Mouse (Mus musculus) midbrain, embryonic 16.5 days (tissue): ENCODE data around the gene Abcc5. TPM values are rescaled to one million over a fixed set of nuclear protein-coding genes. Genes with fewer than 3 reads are reported as not detected.

Experiments used
- ATAC-seq: fragments of 200-750 bp; cut with Nextera tagmentation; 2 replicates; pipeline ENCODE4 v1.8.0; 2017; ENCODE audit warnings: moderate TSS enrichment
- H3K27ac ChIP-seq: fragments of 300-500 bp; sonication (generic); 2 replicates; pipeline ENCODE4 v1.5.1; 2014; ENCODE audit warnings: mild to moderate bottlenecking, low read length, mixed read lengths
- H3K27me3 ChIP-seq: fragments of 300-500 bp; sonication (generic); 2 replicates; pipeline ENCODE4 v1.6.1; 2014; ENCODE audit warnings: low read depth, low read length, mixed read lengths; ENCODE audit not compliant: control insufficient read depth, insufficient read depth
- H3K36me3 ChIP-seq: fragments of 300-500 bp; sonication (generic); 2 replicates; pipeline ENCODE4 v1.6.1; 2014; ENCODE audit warnings: mild to moderate bottlenecking, low read length, moderate library complexity, mixed read lengths; ENCODE audit not compliant: control insufficient read depth, insufficient read depth
- H3K4me1 ChIP-seq: fragments of 300-500 bp; sonication (generic); 2 replicates; pipeline ENCODE4 v1.6.1; 2014; ENCODE audit warnings: mild to moderate bottlenecking, low read length, mixed read lengths; ENCODE audit not compliant: control insufficient read depth, insufficient read depth
- H3K4me2 ChIP-seq: fragments of 300-500 bp; sonication (generic); 2 replicates; pipeline ENCODE4 v1.6.1; 2014; ENCODE audit warnings: mild to moderate bottlenecking, low read length, mixed read lengths
- H3K4me3 ChIP-seq: fragments of 300-500 bp; sonication (generic); 2 replicates; pipeline ENCODE4 v1.5.1; 2014; ENCODE audit warnings: low read depth, mild to moderate bottlenecking, low read length, moderate library complexity, mixed read lengths
- H3K9ac ChIP-seq: fragments of 300-500 bp; sonication (generic); 2 replicates; pipeline ENCODE4 v1.6.1; 2014; ENCODE audit warnings: low read depth, low read length, mixed read lengths
- H3K9me3 ChIP-seq: fragments of 300-500 bp; sonication (generic); replicated peaks from 2 replicates; pipeline ENCODE4 v1.6.1; 2014; ENCODE audit warnings: mild to moderate bottlenecking, low read length, mixed read lengths; ENCODE audit not compliant: control insufficient read depth, poor library complexity, severe bottlenecking
- WGBS: fragments of 180-500 bp; shearing (Covaris S2); extraction: QIAGEN DNeasy Blood & Tissue Kit; methylation state at CpG from one replicate; pipeline ENCODE4 v1.1.7; 2014; 5-methylcytosine and 5-hydroxymethylcytosine counted together
- polyA plus RNA-seq: library from polyadenylated mRNA; unstranded; fragments of >200 nt; fragmentation: Nextera tagmentation; extraction: Ambion mirVana; gene quantifications from 2 replicates; pipeline ENCODE4 v1.2.1, GENCODE M21; 2015

The Abcc5 gene
- polyA plus RNA-seq, 1 experiment from 2014 or later, result 168 TPM

DNA sequence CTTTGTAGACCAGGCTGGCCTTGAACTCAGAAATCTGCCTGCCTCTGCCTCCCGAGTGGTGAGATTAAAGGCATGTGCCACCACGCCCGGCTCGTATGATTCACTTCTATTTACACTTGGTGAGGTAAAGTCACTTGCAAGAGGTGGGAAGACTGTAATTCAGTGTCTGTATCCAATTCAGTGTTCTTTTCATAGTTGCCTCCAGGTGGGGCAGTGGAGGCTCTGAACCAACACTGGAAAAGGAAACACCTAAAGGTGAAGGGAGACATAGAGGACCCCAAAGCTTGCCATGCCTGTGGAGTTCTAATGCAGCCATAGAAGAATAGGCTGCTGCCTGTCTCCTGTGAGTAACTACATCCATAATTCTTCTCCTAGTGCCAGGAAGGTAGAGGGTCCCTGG is 103.9 kb downstream of the Abcc5 start:
- Histone ChIP-seq H3K4me2 (no peak overlapping the region), H3K9ac (no peak overlapping the region), H3K27me3 (no peaks in the 10 kb centered on the region), H3K4me1 (no peaks in the 10 kb centered on the region), H3K4me3 (no peak overlapping the region), H3K27ac (no peak overlapping the region), H3K9me3 (no peaks in the 10 kb centered on the region), H3K36me3 (no peaks in the 10 kb centered on the region)
- ATAC-seq, result no peak
- 85% methylated on average over 4 of the region's 4 CpGs for WGBS

DNA sequence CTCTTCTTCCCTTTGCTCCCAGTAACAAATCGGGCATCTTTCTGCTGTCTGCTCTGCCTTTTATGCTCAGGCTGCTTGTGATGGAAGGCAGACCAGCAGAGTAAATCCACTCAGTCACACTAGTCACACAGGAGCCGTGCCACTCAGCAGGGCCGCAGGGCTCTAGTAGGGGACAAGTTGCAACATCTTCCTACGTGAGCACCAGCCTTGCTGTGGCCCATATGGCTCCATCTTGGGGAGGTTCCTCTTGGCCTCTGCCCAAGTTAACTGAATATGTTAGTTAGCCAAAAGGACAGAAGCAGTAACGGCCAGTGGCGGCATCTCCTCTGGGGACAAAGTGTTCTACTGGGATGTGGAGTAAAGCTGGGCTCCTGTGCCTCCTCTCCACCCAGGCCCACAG is 109.4 kb downstream of the Abcc5 start:
- Histone ChIP-seq H3K27me3 (no peaks in the 10 kb centered on the region), H3K36me3 (no peaks in the 10 kb centered on the region), H3K4me3 (no peak overlapping the region), H3K9me3 (no peaks in the 10 kb centered on the region), H3K4me1 (no peaks in the 10 kb centered on the region), H3K27ac (no peak overlapping the region), H3K4me2 (no peak overlapping the region), H3K9ac (no peak overlapping the region)
- no peak for ATAC-seq
- WGBS, result 84% methylated on average over 6 of the region's 6 CpGs

DNA sequence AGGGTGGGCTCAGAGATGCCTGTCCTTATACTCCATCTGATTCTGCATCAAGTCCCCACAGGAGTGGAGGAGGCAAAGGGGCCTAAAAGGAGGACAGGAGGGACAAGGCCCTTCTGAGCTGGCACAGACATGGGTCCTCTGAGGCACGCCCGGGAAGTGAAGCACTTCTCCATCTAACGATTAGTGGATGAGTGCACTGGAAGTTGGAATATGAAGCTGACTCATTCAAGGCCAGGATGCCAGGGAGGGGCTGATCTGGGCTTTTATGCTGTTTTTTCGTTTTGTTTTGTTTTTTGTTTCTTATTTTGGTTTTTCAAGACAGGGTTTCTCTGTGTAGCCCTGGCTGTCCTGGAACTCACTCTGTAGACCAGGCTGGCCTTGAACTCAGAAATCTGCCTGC is 110.9 kb downstream of the Abcc5 start:
- Histone ChIP-seq H3K4me3 (no peak overlapping the region), H3K27me3 (no peaks in the 10 kb centered on the region), H3K36me3 (no peaks in the 10 kb centered on the region), H3K4me1 (no peaks in the 10 kb centered on the region), H3K9ac (no peak overlapping the region), H3K27ac (no peak overlapping the region), H3K9me3 (no peaks in the 10 kb centered on the region), H3K4me2 (no peak overlapping the region)
- no peak for ATAC-seq
- WGBS, result 85% methylated on average over 4 of the region's 4 CpGs

DNA sequence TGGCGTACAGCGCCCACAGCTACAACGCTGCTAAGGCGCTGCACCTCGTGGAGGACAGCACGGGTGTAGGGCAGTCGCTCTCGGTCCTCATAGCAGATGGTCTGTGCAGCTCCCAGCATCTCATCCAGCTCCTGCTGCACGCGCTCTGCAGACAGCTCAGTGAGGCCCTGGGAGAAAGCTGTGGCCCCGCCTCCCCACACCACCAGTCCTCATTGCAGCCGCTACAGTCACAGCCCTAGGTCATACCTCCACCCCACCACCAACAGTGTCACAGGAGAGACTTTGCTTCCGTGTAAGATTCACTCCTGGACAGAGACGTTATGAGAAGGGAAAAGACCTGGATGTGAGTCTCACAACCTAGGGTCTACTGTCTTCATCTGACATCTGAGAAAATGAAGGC is 113.9 kb downstream of the Abcc5 start:
- Histone ChIP-seq H3K27me3 (no peaks in the 10 kb centered on the region), H3K4me1 (no peaks in the 10 kb centered on the region), H3K9me3 (no peaks in the 10 kb centered on the region), H3K36me3 (no peaks in the 10 kb centered on the region), H3K4me2 (no peak overlapping the region), H3K9ac (no peak overlapping the region), H3K27ac (no peak overlapping the region), H3K4me3 (no peak overlapping the region)
- no peak for ATAC-seq
- WGBS, result 75% methylated on average over 14 of the region's 14 CpGs

DNA sequence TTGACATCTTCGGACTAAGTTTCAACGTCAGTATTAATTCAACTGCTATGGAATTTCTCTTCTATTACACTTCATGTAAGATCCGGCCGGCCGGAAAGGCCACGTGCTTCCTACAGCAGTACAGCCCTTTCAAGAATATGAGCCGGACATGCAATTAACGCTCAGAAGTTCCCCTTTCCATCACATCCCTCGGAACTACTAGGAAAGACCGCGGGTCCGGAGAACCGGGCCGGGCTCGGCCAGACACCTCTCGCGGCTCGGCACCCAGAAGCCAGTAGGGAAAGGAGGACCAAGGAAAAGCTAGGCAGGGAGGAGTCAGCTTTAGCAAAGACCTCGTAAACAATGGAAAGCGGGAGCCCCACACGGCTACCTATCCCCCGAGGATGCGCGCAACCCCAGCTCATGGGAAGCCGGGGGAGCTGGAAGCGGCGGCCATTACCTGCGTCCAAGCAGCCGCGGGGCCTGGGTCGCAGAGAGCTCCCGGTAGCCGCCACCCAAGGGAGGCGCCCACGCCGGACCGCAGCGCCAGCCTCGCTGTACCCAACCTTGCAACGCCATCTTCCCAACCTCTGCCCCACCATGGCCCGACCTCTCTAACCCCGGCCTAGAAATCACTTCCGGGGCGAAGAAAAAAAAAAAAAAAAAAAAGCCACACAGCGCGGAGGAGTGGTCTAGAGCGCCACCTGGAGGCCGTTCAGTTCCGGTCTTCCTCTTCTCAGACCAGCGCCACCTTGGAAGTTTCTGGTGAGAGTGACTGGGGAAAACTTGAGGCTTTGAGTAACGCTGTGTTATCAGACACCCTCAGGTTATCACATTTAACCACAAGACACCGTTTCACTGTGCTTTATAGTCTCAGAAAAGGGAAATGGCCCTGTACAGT is 124.2 kb downstream of the Abcc5 start, which contains the start of gene Parl:
Gene Parl, minus strand, starts transcription at position 618 of the 880 bp plus-strand sequence.
- H3K27ac ChIP-seq, result peak within 1 kb of the TSS; percentile 69; the same call in 1 of the 2 replicates
- ATAC-seq, result peak; percentile 95
- H3K9ac ChIP-seq, result peak within 1 kb of the TSS; percentile 84

DNA sequence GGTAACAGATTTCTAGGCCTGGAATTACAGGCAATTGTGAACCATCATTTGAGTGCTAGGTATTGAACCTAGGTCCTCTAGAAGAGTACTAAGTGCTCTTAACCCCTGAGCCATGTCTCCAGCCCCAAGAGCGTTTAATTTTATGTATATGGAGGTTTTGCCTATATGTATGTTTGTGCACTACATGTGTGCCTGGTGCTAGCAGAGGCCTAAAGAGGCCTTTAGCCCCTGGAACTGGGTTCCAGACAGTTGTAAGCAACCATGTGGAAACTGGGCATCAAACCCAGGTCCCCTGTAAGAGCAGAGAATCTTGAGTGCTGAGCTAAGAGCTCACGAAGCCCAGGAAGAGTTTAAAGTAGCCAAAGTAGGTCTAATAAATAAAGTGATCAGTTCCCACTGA is 126.1 kb downstream of the Abcc5 start:
- Histone ChIP-seq H3K27me3 (no peaks in the 10 kb centered on the region), H3K9me3 (no peaks in the 10 kb centered on the region), H3K4me2 (no peak overlapping the region; the same call in 1 of the 2 replicates), H3K9ac (no peak overlapping the region), H3K27ac (no peak overlapping the region), H3K4me3 (no peak overlapping the region), H3K4me1 (peaks cover 15% of the 10 kb centered on the region), H3K36me3 (peaks cover 4% of the 10 kb centered on the region)
- 93% methylated on average over 2 of the region's 2 CpGs for WGBS
- ATAC-seq, result no peak

More for the DNA sequence above, 124.2 kb downstream of the Abcc5 start, which contains the start of gene Parl:
- no peaks in the 10 kb centered on the region for H3K27me3 ChIP-seq
- under 1% methylated on average over 52 of the region's 52 CpGs for WGBS
- peak within 1 kb of the TSS; percentile 94 for H3K4me3 ChIP-seq
- H3K4me1 ChIP-seq, result peaks cover 15% of the 10 kb centered on the region
- no peaks in the 10 kb centered on the region for H3K36me3 ChIP-seq
- H3K9me3 ChIP-seq, result no peaks in the 10 kb centered on the region
- peak within 1 kb of the TSS; percentile 94 for H3K4me2 ChIP-seq

Other genes with a start within 250 kb of the Abcc5 start
- 5.4 and 6.3 TPM in 2 replicates for gene Map6d1, start 185.0 kb downstream of the Abcc5 start, polyA plus RNA-seq
- gene Parl, start 124.0 kb downstream of the Abcc5 start, polyA plus RNA-seq, result 76.3 and 81.9 TPM in 2 replicates
- not detected in 2 replicates for gene Cyp2ab1, start 101.0 kb downstream of the Abcc5 start, polyA plus RNA-seq
- 95.0 and 97.1 TPM in 2 replicates for gene Eif2b5, start 72.4 kb upstream of the Abcc5 start, polyA plus RNA-seq
- 36.2 and 38.0 TPM in 2 replicates for gene Dvl3, start 90.6 kb upstream of the Abcc5 start, polyA plus RNA-seq
- gene Ap2m1, start 109.1 kb upstream of the Abcc5 start, polyA plus RNA-seq, result 1,379 and 1,416 TPM in 2 replicates
- gene Abcf3, start 122.2 kb upstream of the Abcc5 start, polyA plus RNA-seq, result 80.9 and 95.7 TPM in 2 replicates
- gene Vwa5b2, start 163.1 kb upstream of the Abcc5 start, polyA plus RNA-seq, result 19.8 and 26.7 TPM in 2 replicates
- 7.8 and 7.9 TPM in 2 replicates for gene Eef1akmt4, start 185.2 kb upstream of the Abcc5 start, polyA plus RNA-seq
- gene Gm49333, start 185.2 kb upstream of the Abcc5 start, polyA plus RNA-seq, result not detected in 2 replicates
- 39.6 and 41.6 TPM in 2 replicates for gene Alg3, start 185.3 kb upstream of the Abcc5 start, polyA plus RNA-seq
- gene Camk2n2, start 194.9 kb upstream of the Abcc5 start, polyA plus RNA-seq, result 34.5 and 40.1 TPM in 2 replicates
- gene Ece2, start 203.4 kb upstream of the Abcc5 start, polyA plus RNA-seq, result 23.2 and 23.6 TPM in 2 replicates
- 365 and 371 TPM in 2 replicates for gene Psmd2, start 225.3 kb upstream of the Abcc5 start, polyA plus RNA-seq
- gene Eif4g1, start 241.9 kb upstream of the Abcc5 start, polyA plus RNA-seq, result 127 and 134 TPM in 2 replicates